Mouse (Mus musculus) cerebellum, adult (tissue): Measurements from ENCODE around the gene Sema5a.

Experiments used
- ATAC-seq: cut with Nextera tagmentation; 2 replicates; pipeline ENCODE4 v1.9.2; 2017; ENCODE audit warnings: mild to moderate bottlenecking, moderate library complexity, mixed read lengths; ENCODE audit not compliant: insufficient number of reproducible peaks, low FRiP score, low TSS enrichment

The Sema5a gene

GRCm38 (mm10) chr15:32343544-32343943 lies 98.9 kb downstream of the Sema5a start:
- no peak for ATAC-seq

- no peak for ATAC-seq
Measured at GRCm38 (mm10) chr15:32347315-32347714, 102.7 kb downstream of the Sema5a start.

GRCm38 (mm10) chr15:32349276-32349675 lies 104.7 kb downstream of the Sema5a start:
- no peak for ATAC-seq

GRCm38 (mm10) chr15:32352995-32353394 lies 108.4 kb downstream of the Sema5a start:
- ATAC-seq: no peak

GRCm38 (mm10) chr15:32353513-32353912 lies 108.9 kb downstream of the Sema5a start:
- no peak for ATAC-seq

- ATAC-seq: no peak
Measured at GRCm38 (mm10) chr15:32356805-32357204, 112.2 kb downstream of the Sema5a start.

GRCm38 (mm10) chr15:32367841-32368240 lies 123.2 kb downstream of the Sema5a start:
- ATAC-seq: no peak

- no peak for ATAC-seq
Measured at GRCm38 (mm10) chr15:32370914-32371313, 126.3 kb downstream of the Sema5a start.

- no peak for ATAC-seq
Measured at GRCm38 (mm10) chr15:32371385-32371784, 126.8 kb downstream of the Sema5a start.

GRCm38 (mm10) chr15:32376326-32376725 lies 131.7 kb downstream of the Sema5a start:
- no peak for ATAC-seq

- ATAC-seq: no peak
Measured at GRCm38 (mm10) chr15:32377781-32378180, 133.2 kb downstream of the Sema5a start.

GRCm38 (mm10) chr15:32380311-32380710 lies 135.7 kb downstream of the Sema5a start:
- no peak; the same call in 1 of the 2 replicates for ATAC-seq

GRCm38 (mm10) chr15:32382930-32383481 lies 138.4 kb downstream of the Sema5a start:
- ATAC-seq: no peak

GRCm38 (mm10) chr15:32396241-32396890 lies 151.8 kb downstream of the Sema5a start:
- no peak for ATAC-seq

- no peak for ATAC-seq
Measured at GRCm38 (mm10) chr15:32397064-32397463, 152.5 kb downstream of the Sema5a start.

- no peak for ATAC-seq
Measured at GRCm38 (mm10) chr15:32398721-32399120, 154.1 kb downstream of the Sema5a start.

GRCm38 (mm10) chr15:32401909-32402527 lies 157.4 kb downstream of the Sema5a start:
- no peak for ATAC-seq

GRCm38 (mm10) chr15:32403321-32403720 lies 158.7 kb downstream of the Sema5a start:
- ATAC-seq: no peak

- no peak for ATAC-seq
Measured at GRCm38 (mm10) chr15:32406436-32406835, 161.8 kb downstream of the Sema5a start.

GRCm38 (mm10) chr15:32407766-32408165 lies 163.2 kb downstream of the Sema5a start:
- ATAC-seq: no peak

GRCm38 (mm10) chr15:32416291-32416690 lies 171.7 kb downstream of the Sema5a start:
- no peak for ATAC-seq

GRCm38 (mm10) chr15:32422631-32423030 lies 178.0 kb downstream of the Sema5a start:
- ATAC-seq: peak; percentile 53
